Mouse (Mus musculus) MEL (cell line): Measurements from ENCODE around the gene Phxr2. TPM values are rescaled to one million over a fixed set of nuclear protein-coding genes. Genes with fewer than 3 reads are reported as not detected.

Experiments used
- DNase-seq: peaks from one replicate; pipeline ENCODE4 v3.0.0; 2011; ENCODE audit warnings: low read depth, low spot score
- H3K27ac ChIP-seq: 2 replicates; pipeline ENCODE4 v1.5.1; 2012; ENCODE audit warnings: low read depth, mild to moderate bottlenecking, control low read depth, low read length, moderate library complexity; ENCODE audit not compliant: control insufficient read depth
- H3K27me3 ChIP-seq, 2 experiments: fragments of 150-350 bp in 1 of 2; sonication (generic) in 1 of 2; 2 replicates each; pipeline ENCODE4 v1.6.1; 2012; ENCODE audit warnings: low read length in 2 of 2, mild to moderate bottlenecking in 2 of 2, improper control_type of control experiment in 1 of 2, moderate library complexity in 1 of 2; ENCODE audit not compliant: insufficient read depth in 2 of 2, control insufficient read depth in 1 of 2
- H3K36me3 ChIP-seq, 2 experiments: 2 replicates each; pipeline ENCODE4 v1.6.1; 2012 to 2014; ENCODE audit warnings: low read length in 2 of 2, improper control_type of control experiment in 1 of 2, inconsistent platforms in 1 of 2, mild to moderate bottlenecking in 1 of 2; ENCODE audit not compliant: insufficient read depth in 2 of 2, control insufficient read depth in 1 of 2
- H3K4me1 ChIP-seq, 2 experiments: fragments of 150-350 bp in 1 of 2; sonication (generic) in 1 of 2; 2 replicates each; pipeline ENCODE4 v1.6.1; 2012; ENCODE audit warnings: low read length in 2 of 2, improper control_type of control experiment in 1 of 2, mild to moderate bottlenecking in 1 of 2; ENCODE audit not compliant: insufficient read depth in 2 of 2, control insufficient read depth in 1 of 2
- H3K4me3 ChIP-seq, 2 experiments: fragments of 150-350 bp in 1 of 2; sonication (generic) in 1 of 2; 2 replicates each; pipeline ENCODE4 v1.5.1; 2012; ENCODE audit warnings: low read depth in 2 of 2, low read length in 2 of 2, mild to moderate bottlenecking in 2 of 2, moderate library complexity in 2 of 2, control low read depth in 1 of 2, improper control_type of control experiment in 1 of 2; ENCODE audit not compliant: control insufficient read depth in 1 of 2, insufficient read depth in 1 of 2
- H3K79me2 ChIP-seq: 2 replicates; pipeline ENCODE4 v1.6.1; 2012; ENCODE audit warnings: mild to moderate bottlenecking, low read length, moderate library complexity; ENCODE audit not compliant: control insufficient read depth, poor library complexity, insufficient read depth
- H3K9ac ChIP-seq: 2 replicates; pipeline ENCODE4 v1.6.1; 2012; ENCODE audit warnings: low read depth, mild to moderate bottlenecking, control low read depth, low read length, moderate library complexity; ENCODE audit not compliant: control insufficient read depth, poor library complexity, severe bottlenecking
- H3K9me3 ChIP-seq: fragments of 150-350 bp; sonication (generic); replicated peaks from 2 replicates; pipeline ENCODE4 v1.6.1; 2012; ENCODE audit warnings: mild to moderate bottlenecking, low read length, improper control_type of control experiment, moderate library complexity; ENCODE audit not compliant: insufficient read depth
- CHD1 ChIP-seq: IDR thresholded peaks from 2 replicates; pipeline ENCODE4 v1.6.1; 2012; ENCODE audit warnings: low read depth, mild to moderate bottlenecking, inconsistent platforms, low read length, improper control_type of control experiment
- CHD2 ChIP-seq: IDR thresholded peaks from 2 replicates; pipeline ENCODE4 v1.6.1; 2011; ENCODE audit warnings: low read length, improper control_type of control experiment
- E2F4 ChIP-seq: IDR thresholded peaks from 2 replicates; pipeline ENCODE4 v1.6.1; 2011; ENCODE audit warnings: low read depth, low read length, improper control_type of control experiment, borderline replicate concordance
- HCFC1 ChIP-seq: IDR thresholded peaks from 2 replicates; pipeline ENCODE4 v1.6.1; 2012; ENCODE audit warnings: low read depth, mild to moderate bottlenecking, inconsistent platforms, low read length, improper control_type of control experiment, moderate library complexity
- KAT2A ChIP-seq: conservative IDR thresholded peaks from 2 replicates; pipeline ENCODE4 v1.6.1; 2012; ENCODE audit warnings: low read depth, low read length, improper control_type of control experiment, inconsistent platforms
- MAZ ChIP-seq: IDR thresholded peaks from 2 replicates; pipeline ENCODE4 v1.6.1; 2012; ENCODE audit warnings: low read depth, mild to moderate bottlenecking, inconsistent platforms, low read length, improper control_type of control experiment
- MEF2A ChIP-seq: IDR thresholded peaks from 2 replicates; pipeline ENCODE4 v1.6.1; 2014; ENCODE audit warnings: low read depth, mild to moderate bottlenecking, inconsistent platforms, low read length, improper control_type of control experiment; ENCODE audit not compliant: poor library complexity, insufficient replicate concordance, severe bottlenecking; ENCODE audit errors: extremely low read depth
- MYC ChIP-seq: IDR thresholded peaks from 2 replicates; pipeline ENCODE4 v1.6.1; 2011; ENCODE audit warnings: low read depth, mild to moderate bottlenecking, low read length, improper control_type of control experiment, moderate library complexity
- RAD21 ChIP-seq: IDR thresholded peaks from 2 replicates; pipeline ENCODE4 v1.6.1; 2011; ENCODE audit warnings: mild to moderate bottlenecking, low read depth, low read length, improper control_type of control experiment
- SMC3 ChIP-seq: IDR thresholded peaks from 2 replicates; pipeline ENCODE4 v1.6.1; 2011; ENCODE audit warnings: low read depth, low read length, improper control_type of control experiment
- TAL1 ChIP-seq: IDR thresholded peaks from 2 replicates; pipeline ENCODE4 v1.6.1; 2012; ENCODE audit warnings: mild to moderate bottlenecking, inconsistent platforms, low read length, moderate library complexity, mixed read lengths
- TBP ChIP-seq: IDR thresholded peaks from 2 replicates; pipeline ENCODE4 v1.8.0; 2011; ENCODE audit warnings: low read depth, low read length, improper control_type of control experiment
- UBTF ChIP-seq: IDR thresholded peaks from 2 replicates; pipeline ENCODE4 v1.6.1; 2012; ENCODE audit warnings: low read depth, mild to moderate bottlenecking, inconsistent platforms, low read length, improper control_type of control experiment, moderate library complexity, borderline replicate concordance; ENCODE audit not compliant: insufficient read depth
- USF2 ChIP-seq, 2 experiments: IDR thresholded peaks; 2 replicates each; pipeline ENCODE4 v1.6.1; 2011 to 2012; ENCODE audit warnings: improper control_type of control experiment in 2 of 2, low read length in 2 of 2, borderline replicate concordance in 1 of 2, inconsistent platforms in 1 of 2, low read depth in 1 of 2, mild to moderate bottlenecking in 1 of 2; ENCODE audit not compliant: insufficient read depth in 1 of 2
- ZC3H11A ChIP-seq: IDR thresholded peaks from 2 replicates; pipeline ENCODE4 v1.6.1; 2012; ENCODE audit warnings: low read depth, mild to moderate bottlenecking, inconsistent platforms, low read length, improper control_type of control experiment
- ZKSCAN1 ChIP-seq: IDR thresholded peaks from 2 replicates; pipeline ENCODE4 v1.6.1; 2012; ENCODE audit warnings: low read depth, mild to moderate bottlenecking, inconsistent platforms, low read length, improper control_type of control experiment, moderate library complexity
- ZNF384 ChIP-seq: IDR thresholded peaks from 2 replicates; pipeline ENCODE4 v1.6.1; 2012; ENCODE audit warnings: low read depth, mild to moderate bottlenecking, inconsistent platforms, low read length, improper control_type of control experiment
- polyA plus RNA-seq, 2 experiments: library from polyadenylated mRNA; stranded (reverse) in 1 of 2; unstranded in 1 of 2; fragments of >175 nt in 1 of 2; fragments of >200 nt in 1 of 2; gene quantifications; 2 replicates each; pipeline versions ENCODE4 v1.2.1 to v1.2.4; 2012; ENCODE audit warnings: low replicate concordance in 2 of 2, low read depth in 1 of 2; ENCODE audit not compliant: insufficient read length in 2 of 2, insufficient read depth in 1 of 2, missing spikeins in 1 of 2
- total RNA-seq: library from RNA; depleted of rRNA; stranded (reverse); fragments of 300-350 nt; gene quantifications from 2 replicates; pipeline ENCODE4 v1.2.3, GENCODE M21; 2012

Gene Phxr2
- total and polyA plus RNA-seq, 3 experiments = not detected

DNA sequence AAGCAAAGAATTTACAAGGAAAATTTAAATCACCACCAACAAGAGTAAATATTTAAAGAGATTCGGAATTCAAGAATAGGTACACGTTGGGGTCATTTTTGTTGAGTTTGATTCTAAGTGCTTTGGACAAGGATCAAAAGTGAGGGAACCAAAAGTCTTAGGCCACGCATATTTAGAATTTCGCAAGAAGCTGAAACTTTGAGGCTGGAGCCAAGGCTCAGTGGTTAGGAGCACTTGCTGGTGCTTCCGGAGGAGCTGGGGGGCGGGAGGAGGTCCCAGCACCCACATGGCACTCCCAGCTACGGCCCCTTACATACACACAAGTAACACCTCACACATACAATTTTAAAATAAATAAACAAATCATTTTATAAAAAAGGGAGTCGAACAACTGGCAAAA is 20.5 kb upstream of the Phxr2 start:
- H3K4me3 ChIP-seq = no peak overlapping the region
- no peaks in the 10 kb centered on the region for H3K27me3 ChIP-seq
- no peaks in the 10 kb centered on the region for H3K79me2 ChIP-seq
- peaks cover 0 to 5% of the 10 kb centered on the region in 2 experiments; a peak in 3 of 4 replicates for H3K4me1 ChIP-seq
- DNase-seq = no peak
- no peak overlapping the region for H3K9ac ChIP-seq
- peaks cover 0 to 7% of the 10 kb centered on the region in 2 experiments; a peak in 2 of 4 replicates for H3K36me3 ChIP-seq
- no peaks in the 10 kb centered on the region for H3K9me3 ChIP-seq
- no peak for TF ChIP-seq CHD1
- TF ChIP-seq UBTF = no peak
- no peak for TF ChIP-seq MYC
- no peak for TF ChIP-seq SMC3
- TF ChIP-seq ZC3H11A = no peak
- H3K27ac ChIP-seq = no peak overlapping the region

DNA sequence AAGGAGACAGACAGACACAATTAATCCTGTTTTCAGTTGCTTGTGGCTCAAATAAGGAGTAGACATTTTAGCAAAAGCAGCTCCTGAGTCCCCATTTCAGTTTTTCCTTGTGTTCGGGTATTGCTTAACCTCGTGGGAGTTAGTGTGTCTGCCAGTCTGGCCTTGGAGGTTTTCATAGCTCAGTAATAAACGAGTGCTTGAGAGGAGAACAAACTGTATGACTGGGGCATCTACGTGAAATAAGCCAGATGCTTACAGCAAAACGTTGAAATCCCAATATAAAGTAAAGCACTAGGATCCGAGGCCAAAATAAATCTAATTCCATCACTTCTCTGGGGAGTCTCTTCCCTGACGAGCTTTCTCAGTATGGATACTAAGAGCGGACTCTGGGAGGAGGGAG is 19.5 kb upstream of the Phxr2 start:
- no peaks in the 10 kb centered on the region for H3K4me1 ChIP-seq
- no peaks in the 10 kb centered on the region for H3K36me3 ChIP-seq
- H3K79me2 ChIP-seq = no peaks in the 10 kb centered on the region
- TF ChIP-seq TBP = no peak
- no peak for TF ChIP-seq TAL1
- TF ChIP-seq MAZ = no peak
- TF ChIP-seq ZKSCAN1 = no peak
- no peak for TF ChIP-seq USF2 (IDR thresholded peaks at IDR 0.05; ENCODE audit: borderline replicate concordance in 1 of 2, insufficient read depth in 1 of 2, low read depth in 1 of 2, low read length in 2 of 2)
- no peak for TF ChIP-seq KAT2A
- TF ChIP-seq ZC3H11A = no peak
- no peak for TF ChIP-seq HCFC1
- TF ChIP-seq MEF2A = no peak
- no peak for TF ChIP-seq RAD21
- no peak for TF ChIP-seq CHD2
- no peak for TF ChIP-seq E2F4
- TF ChIP-seq ZNF384 = no peak
- H3K4me3 ChIP-seq = no peak overlapping the region
- no peaks in the 10 kb centered on the region for H3K9me3 ChIP-seq
- no peaks in the 10 kb centered on the region for H3K27me3 ChIP-seq
- DNase-seq = no peak
- H3K27ac ChIP-seq = no peak overlapping the region
- no peak overlapping the region for H3K9ac ChIP-seq
